Mouse (Mus musculus): ENCODE measurements around the gene Sgpp1. TPM values are rescaled to one million over a fixed set of nuclear protein-coding genes. Genes with fewer than 3 reads are reported as not detected.

Sgpp1 gene
- total and polyA plus RNA-seq, 2 experiments from 2014 or later: 15.2 to 35.9 TPM

DNA sequence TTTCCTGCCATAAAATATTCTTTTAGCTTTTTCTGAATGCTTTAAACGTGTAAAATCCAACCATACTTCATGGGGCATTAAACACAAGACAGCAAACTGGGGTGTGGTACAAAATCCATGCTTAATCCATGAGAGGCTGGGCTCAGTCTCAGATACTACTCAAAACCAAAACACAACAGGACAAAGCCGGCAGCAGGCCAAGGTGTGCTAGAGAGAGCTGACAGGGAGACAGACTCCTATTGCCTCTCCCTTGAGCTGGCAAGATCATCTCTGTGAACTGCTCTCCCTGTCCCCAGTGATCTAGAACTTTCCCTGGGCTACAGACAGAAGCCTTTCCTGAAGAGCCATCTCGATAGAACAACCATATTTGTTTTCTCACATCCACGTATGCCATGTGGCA, 5.1 kb downstream of the Sgpp1 start:
- Histone ChIP-seq H3K4me3 (ENCODE audit: low read depth, low read length) (no peak overlapping the region), H3K27ac (ENCODE audit: low read depth, low read length) (no peak overlapping the region), H3K9ac (replicated peaks; ENCODE audit: low read length, poor library complexity, severe bottlenecking) (no peak overlapping the region), H3K9me3 (ENCODE audit: low read length) (no peaks in the 10 kb centered on the region), H3K36me3 (ENCODE audit: insufficient read depth, low read length) (0 out of 2 replicates have a peak, but pooled peaks cover 3% of the 10 kb centered on the region), H3K4me2 (ENCODE audit: low read depth, low read length, poor library complexity, severe bottlenecking) (no peak overlapping the region), H3K4me1 (ENCODE audit: insufficient read depth, low read length) (peaks cover 7% of the 10 kb centered on the region; the same call in 1 of the 2 replicates), H3K27me3 (ENCODE audit: insufficient read depth, low read length) (no peaks in the 10 kb centered on the region)
- WGBS: 83% methylated on average over 4 of the region's 4 CpGs
- ATAC-seq (ENCODE audit: low FRiP score): no peak
- DNase-seq (ENCODE audit: low spot score): no peak
- TF ChIP-seq CTCF (IDR thresholded peaks at IDR 0.05): no peak

DNA sequence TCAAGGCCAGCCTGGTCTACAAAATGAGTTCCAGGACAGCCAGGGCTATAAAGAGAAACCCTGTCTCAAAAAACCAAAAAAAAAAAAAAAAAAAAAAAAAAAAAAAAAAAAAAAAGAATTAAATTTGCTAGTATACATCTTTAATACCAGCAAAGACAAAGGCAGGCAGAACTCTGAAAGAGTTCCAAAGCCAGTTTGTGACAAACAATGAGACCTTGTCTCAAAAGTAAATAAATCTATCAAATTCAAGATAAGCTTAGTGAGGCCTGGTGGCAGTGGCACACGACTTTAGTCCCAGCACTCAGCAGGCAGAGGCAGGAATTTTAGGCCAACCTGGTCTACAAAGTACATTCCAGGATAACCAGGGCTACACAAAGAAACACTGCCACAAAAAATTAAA, 5.7 kb downstream of the Sgpp1 start:
- Histone ChIP-seq H3K9ac (replicated peaks; ENCODE audit: low read length, poor library complexity, severe bottlenecking) (no peak overlapping the region), H3K4me1 (ENCODE audit: insufficient read depth, low read length) (peaks cover 7% of the 10 kb centered on the region; the same call in 1 of the 2 replicates), H3K4me2 (ENCODE audit: low read depth, low read length, poor library complexity, severe bottlenecking) (no peak overlapping the region), H3K27me3 (ENCODE audit: insufficient read depth, low read length) (no peaks in the 10 kb centered on the region), H3K4me3 (ENCODE audit: low read depth, low read length) (no peak overlapping the region), H3K9me3 (ENCODE audit: low read length) (no peaks in the 10 kb centered on the region), H3K36me3 (ENCODE audit: insufficient read depth, low read length) (0 out of 2 replicates have a peak, but pooled peaks cover 3% of the 10 kb centered on the region), H3K27ac (ENCODE audit: low read depth, low read length) (no peak overlapping the region)
- DNase-seq (ENCODE audit: low spot score): no peak
- 68% methylated on average over 1 of the region's 1 CpGs for WGBS
- no peak for TF ChIP-seq CTCF (IDR thresholded peaks at IDR 0.05)
- ATAC-seq (ENCODE audit: low FRiP score): no peak

DNA sequence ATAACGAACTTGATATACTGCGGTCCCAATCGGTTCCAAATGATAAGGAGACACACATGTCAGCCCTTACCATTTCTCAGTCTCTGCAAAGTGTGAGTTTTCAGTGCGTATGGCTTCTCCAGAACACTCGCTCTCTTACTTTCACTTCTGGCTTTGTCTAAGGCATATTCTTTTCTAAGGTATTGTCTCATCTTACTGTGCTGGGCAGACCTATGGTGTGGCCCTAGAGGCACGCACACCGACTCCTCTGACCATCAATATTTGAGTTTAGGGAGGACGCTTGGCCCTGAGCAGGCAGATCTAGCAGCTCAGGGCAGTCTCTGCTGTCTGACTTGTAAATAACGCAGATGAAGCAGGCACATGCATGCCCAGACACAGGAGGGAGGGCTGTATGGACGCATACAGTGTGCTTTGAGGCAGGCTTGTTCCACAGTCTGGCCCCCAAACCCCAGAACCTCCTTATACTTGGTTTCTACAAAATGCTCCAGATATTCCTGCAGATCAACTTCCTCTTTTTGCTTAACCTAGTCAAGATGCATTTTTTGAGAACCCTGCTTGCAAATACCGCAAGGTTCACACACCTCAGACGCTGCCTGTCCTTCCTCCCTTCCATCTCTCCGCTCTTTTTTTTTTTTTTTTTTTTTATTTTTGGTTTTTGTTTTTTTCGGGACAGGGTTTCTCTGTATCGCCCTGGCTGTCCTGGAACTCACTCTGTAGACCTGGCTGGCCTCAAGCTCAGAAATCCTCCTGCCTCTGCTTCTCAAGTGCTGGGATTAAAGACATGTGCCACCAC, 8.0 kb downstream of the Sgpp1 start:
- no peaks in the 10 kb centered on the region for H3K27me3 ChIP-seq (ENCODE audit: insufficient read depth, low read length)
- H3K9me3 ChIP-seq (ENCODE audit: low read length): no peaks in the 10 kb centered on the region
- H3K4me2 ChIP-seq (ENCODE audit: low read depth, low read length, poor library complexity, severe bottlenecking): no peak overlapping the region
- no peak overlapping the region for H3K27ac ChIP-seq (ENCODE audit: low read depth, low read length)
- no peak overlapping the region for H3K4me3 ChIP-seq (ENCODE audit: low read depth, low read length)
- no peak for TF ChIP-seq CTCF (IDR thresholded peaks at IDR 0.05)
- no peak for DNase-seq (ENCODE audit: low spot score)
- no peak overlapping the region for H3K9ac ChIP-seq (replicated peaks; ENCODE audit: low read length, poor library complexity, severe bottlenecking)
- H3K36me3 ChIP-seq (ENCODE audit: insufficient read depth, low read length): 0 out of 2 replicates have a peak, but pooled peaks cover 3% of the 10 kb centered on the region
- no peak for ATAC-seq (ENCODE audit: low FRiP score)
- no peaks in the 10 kb centered on the region for H3K4me1 ChIP-seq (ENCODE audit: insufficient read depth, low read length)
- 92% methylated on average over 15 of the region's 15 CpGs for WGBS

- no peaks in the 10 kb centered on the region for H3K9me3 ChIP-seq (ENCODE audit: low read length)
- H3K4me1 ChIP-seq (ENCODE audit: insufficient read depth, low read length): no peaks in the 10 kb centered on the region
- 0 out of 2 replicates have a peak, but pooled peaks cover 3% of the 10 kb centered on the region for H3K36me3 ChIP-seq (ENCODE audit: insufficient read depth, low read length)
- no peak overlapping the region for H3K4me2 ChIP-seq (ENCODE audit: low read depth, low read length, poor library complexity, severe bottlenecking)
- no peak for DNase-seq (ENCODE audit: low spot score)
- no peak overlapping the region for H3K4me3 ChIP-seq (ENCODE audit: low read depth, low read length)
- H3K27ac ChIP-seq (ENCODE audit: low read depth, low read length): no peak overlapping the region
- ATAC-seq (ENCODE audit: low FRiP score): no peak
- no peaks in the 10 kb centered on the region for H3K27me3 ChIP-seq (ENCODE audit: insufficient read depth, low read length)
- no peak for TF ChIP-seq CTCF (IDR thresholded peaks at IDR 0.05)
- H3K9ac ChIP-seq (replicated peaks; ENCODE audit: low read length, poor library complexity, severe bottlenecking): no peak overlapping the region
- 81% methylated on average over 8 of the region's 8 CpGs for WGBS
Observed at GRCm38 (mm10) chr12:75726349-75726861, 9.1 kb downstream of the Sgpp1 start.

DNA sequence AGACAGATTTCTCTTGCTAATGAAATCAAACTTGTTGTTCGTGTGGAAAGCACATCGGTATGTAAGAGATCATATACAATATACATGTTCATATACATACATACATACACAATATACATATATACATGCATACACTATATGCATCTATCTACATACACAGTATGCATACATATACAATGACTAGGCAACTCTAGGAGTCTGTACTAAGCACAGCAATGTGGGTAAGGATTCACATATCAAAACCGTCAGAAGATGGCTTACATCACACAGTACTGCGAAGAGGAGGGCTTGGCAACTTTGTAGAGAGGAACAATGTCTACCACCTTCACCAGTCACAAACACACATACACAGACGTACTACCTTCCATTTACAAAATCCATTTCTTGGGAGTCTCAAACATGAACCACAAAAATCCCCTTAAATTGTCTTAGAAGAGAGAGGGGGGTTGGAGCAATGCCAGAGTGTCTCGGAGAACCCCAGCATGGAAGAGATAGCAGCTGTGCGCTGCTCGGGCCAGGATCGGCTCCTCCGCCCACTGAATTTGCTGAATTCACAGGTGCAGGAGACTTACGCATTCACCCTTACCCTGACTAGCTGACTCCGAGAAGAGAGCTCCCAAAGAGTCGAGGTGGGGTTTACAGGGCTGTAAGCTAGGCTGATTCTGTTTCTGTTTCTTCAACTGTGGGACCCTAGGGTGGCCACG, 10.8 kb downstream of the Sgpp1 start:
- no peak overlapping the region for H3K27ac ChIP-seq (ENCODE audit: low read depth, low read length)
- no peaks in the 10 kb centered on the region for H3K4me1 ChIP-seq (ENCODE audit: insufficient read depth, low read length)
- TF ChIP-seq CTCF (IDR thresholded peaks at IDR 0.05): no peak
- H3K27me3 ChIP-seq (ENCODE audit: insufficient read depth, low read length): no peaks in the 10 kb centered on the region
- H3K4me2 ChIP-seq (ENCODE audit: low read depth, low read length, poor library complexity, severe bottlenecking): no peak overlapping the region
- H3K36me3 ChIP-seq (ENCODE audit: insufficient read depth, low read length): peaks cover 8% of the 10 kb centered on the region; the same call in 1 of the 2 replicates
- WGBS: 92% methylated on average over 14 of the region's 14 CpGs
- H3K9ac ChIP-seq (replicated peaks; ENCODE audit: low read length, poor library complexity, severe bottlenecking): no peak overlapping the region
- ATAC-seq (ENCODE audit: low FRiP score) (no peak), DNase-seq (ENCODE audit: low spot score) (no peak)
- no peaks in the 10 kb centered on the region for H3K9me3 ChIP-seq (ENCODE audit: low read length)
- H3K4me3 ChIP-seq (ENCODE audit: low read depth, low read length): no peak overlapping the region
